Mouse (Mus musculus) heart, adult 2 months (tissue): Measurements from ENCODE around the gene Ptk6.

Experiments
- CTCF ChIP-seq: fragments of 200-600 bp; IDR thresholded peaks from 2 replicates; pipeline ENCODE4 v1.8.1; 2022; ENCODE audit warnings: antibody characterized with exemption, mild to moderate bottlenecking, moderate library complexity
- EP300 ChIP-seq: fragments of 200-500 bp; IDR thresholded peaks from 2 replicates; pipeline ENCODE4 v1.6.1; 2011; ENCODE audit warnings: low read depth, low read length, control low read depth; ENCODE audit not compliant: insufficient read depth

GRCm38 (mm10) chr2:181148318-181148955 lies 54.2 kb downstream of the Ptk6 start:
- TF ChIP-seq CTCF (no peak), EP300 (no peak)
